Mouse (Mus musculus): Measurements from ENCODE around the gene Fancd2os.

Gene Fancd2os

DNA sequence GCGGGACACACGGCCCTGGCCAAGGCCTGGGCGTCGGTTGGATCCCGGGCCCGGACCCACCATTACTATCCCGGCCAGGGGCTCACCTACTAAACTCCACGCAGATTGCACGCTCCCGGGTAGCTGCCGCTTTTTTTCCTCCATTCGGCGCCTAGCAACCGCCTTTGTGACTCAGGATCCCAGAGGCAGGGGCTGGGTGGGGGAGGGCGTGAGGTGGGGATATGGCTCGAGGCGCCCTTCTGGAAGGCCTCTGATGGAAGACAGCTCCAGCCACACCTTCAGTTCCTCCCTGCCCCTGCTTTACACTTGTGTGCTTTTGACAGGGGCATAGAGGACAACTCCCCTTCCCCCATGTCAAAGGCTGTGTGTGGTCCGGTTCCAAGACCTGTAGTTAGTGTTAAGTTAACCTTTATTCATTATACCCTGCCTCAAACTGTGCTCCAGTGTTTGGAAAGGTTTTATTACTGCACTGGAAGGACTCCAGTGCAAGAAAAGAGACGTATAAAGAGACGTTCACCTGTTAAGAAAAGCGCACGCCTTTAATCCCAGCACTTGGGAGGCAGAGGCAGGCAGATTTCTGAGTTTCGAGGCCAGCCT lies at the start of gene Fancd2os:
TSS of gene Fancd2os (minus strand) at position 173 of the 597 bp plus-strand sequence.
- DNase-seq (ENCODE audit: low spot score in 2 of 2), result no peak

GRCm38 (mm10) chr6:113650197-113650640 lies 49.7 kb upstream of the Fancd2os start:
- DNase-seq (ENCODE audit: low spot score in 2 of 2), result no peak

- DNase-seq (ENCODE audit: low spot score in 2 of 2), result no peak
Measured at GRCm38 (mm10) chr6:113649346-113650196, 49.1 kb upstream of the Fancd2os start.

GRCm38 (mm10) chr6:113644808-113645207 lies 44.3 kb upstream of the Fancd2os start:
- DNase-seq (ENCODE audit: low spot score in 2 of 2), result no peak

DNA sequence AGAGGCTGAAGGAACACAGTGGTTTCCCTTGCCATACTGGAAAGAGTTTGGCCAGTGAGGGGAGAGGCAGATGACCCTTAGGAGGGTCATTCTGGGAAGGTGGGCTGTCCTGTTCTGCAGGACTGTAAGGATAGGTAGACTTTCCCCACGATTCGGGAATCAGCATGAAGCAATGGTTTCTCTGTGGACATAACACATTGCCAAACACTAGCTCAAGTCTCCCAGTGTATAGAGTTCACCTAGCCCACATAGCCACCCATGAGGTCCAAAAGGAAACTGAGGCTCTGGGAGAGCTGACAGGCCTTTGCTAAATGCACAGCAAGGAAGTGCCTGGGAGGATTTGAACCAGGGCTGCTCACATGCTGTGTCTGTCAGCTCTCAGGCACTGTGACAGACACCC lies 43.5 kb upstream of the Fancd2os start:
- DNase-seq (ENCODE audit: low spot score in 2 of 2), result no peak

GRCm38 (mm10) chr6:113643021-113643420 lies 42.5 kb upstream of the Fancd2os start:
- DNase-seq (ENCODE audit: low spot score in 2 of 2), result no peak

DNA sequence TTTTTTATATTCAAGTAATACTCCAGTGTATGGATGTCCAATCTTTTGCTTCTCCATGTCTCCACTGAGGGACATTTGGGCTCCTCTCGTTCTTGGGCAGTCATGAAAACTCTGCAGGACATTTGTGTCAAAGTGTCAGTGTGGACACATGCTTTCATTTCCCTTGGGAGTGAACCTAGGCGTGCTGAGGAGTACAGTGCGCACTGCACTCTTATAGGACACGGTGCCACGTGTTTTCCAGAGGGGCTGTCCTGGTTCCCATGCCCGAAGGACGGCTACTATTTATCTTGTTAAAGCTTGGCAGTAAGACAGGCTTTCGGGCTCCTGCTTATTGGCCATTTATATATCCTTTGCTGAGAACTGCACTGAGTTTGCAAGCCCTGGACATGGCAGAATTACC lies 42.1 kb upstream of the Fancd2os start:
- no peak for DNase-seq (ENCODE audit: low spot score in 2 of 2)

DNA sequence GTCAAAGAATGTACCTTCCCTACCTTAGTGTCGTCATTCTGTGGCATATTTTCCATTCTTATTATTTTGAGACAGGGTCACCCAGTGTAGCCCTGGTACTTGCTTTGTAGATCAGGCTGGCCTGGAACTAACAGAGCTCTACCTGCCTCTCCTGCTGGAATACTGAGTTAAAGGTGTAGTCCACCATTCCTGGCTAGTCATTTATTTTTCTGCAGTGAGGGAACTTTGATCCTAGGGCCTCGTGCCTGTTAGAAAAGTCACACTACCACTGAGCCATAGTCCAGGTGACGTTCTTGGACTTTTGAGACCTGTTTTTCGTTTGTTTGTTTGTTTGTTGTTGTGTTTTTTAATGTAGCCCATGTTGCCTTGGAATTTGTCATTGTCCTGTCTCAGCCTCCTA lies 38.7 kb upstream of the Fancd2os start:
- DNase-seq (ENCODE audit: low spot score in 2 of 2), result no peak

GRCm38 (mm10) chr6:113638302-113639040 lies 38.0 kb upstream of the Fancd2os start, which contains the start of gene Irak2:
Irak2 (plus strand) TSS chr6:113638467.
- peak; percentile 88 to 95 for DNase-seq (ENCODE audit: low spot score in 2 of 2)

DNA sequence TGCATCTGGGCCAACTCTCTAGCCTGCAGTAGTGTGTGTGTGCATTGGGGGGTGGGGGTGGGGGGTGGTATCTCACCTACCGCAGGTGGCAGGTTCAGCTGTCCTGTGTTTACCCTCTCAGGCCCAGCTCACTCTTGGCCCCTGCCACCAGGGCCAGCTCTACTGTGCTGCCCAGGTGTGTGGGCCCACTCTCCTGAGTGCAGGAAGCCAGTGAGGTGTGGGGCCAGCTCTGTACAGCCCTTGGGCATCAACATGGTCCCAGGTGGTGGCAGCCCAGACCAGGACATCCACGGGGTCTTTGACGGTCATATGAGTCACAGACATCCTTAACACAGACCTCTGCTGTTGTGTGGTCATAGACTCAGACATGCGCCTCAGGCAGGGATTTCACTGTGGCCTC lies 32.3 kb upstream of the Fancd2os start:
- no peak for DNase-seq (ENCODE audit: low spot score in 2 of 2)

GRCm38 (mm10) chr6:113630322-113630721 lies 29.8 kb upstream of the Fancd2os start:
- no peak for DNase-seq (ENCODE audit: low spot score in 2 of 2)

DNA sequence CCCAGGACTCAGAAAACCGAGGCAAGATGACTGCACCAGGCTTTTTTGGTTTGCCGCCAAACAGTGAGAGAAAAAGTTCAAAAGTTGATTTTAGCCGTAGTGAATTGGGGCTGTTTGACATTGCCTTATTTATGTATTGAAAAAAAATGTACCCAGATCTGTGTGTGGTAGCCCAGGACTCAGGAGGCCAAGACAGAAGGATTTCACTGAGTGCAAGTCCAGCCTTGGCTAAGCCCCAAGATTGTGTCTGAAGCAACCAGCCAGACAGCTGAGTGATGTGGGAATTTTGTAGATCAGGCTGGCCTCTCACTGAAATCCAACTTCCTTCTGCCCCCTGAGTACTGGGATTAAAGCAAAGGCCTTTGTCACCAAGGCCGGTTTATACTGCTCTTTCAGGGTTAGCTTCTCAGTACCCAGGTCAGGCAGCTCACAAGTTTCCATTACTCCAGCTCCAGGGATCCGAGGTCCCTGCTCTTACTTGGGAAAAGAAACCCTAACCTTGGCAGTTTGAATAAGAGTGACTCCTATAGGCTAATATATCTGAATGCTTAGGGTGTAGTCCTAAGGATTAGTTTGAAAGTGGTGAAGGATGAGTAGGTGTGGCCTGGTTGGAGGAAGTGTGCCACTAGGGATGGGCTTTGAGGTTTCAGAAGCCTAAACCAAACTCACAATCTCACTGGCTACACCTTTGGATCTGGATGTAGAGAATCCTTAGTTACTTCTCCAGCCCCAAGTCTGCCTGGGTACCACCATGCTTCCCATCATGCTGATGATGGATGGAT lies 24.7 kb upstream of the Fancd2os start:
- DNase-seq (ENCODE audit: low spot score in 2 of 2), result no peak

DNA sequence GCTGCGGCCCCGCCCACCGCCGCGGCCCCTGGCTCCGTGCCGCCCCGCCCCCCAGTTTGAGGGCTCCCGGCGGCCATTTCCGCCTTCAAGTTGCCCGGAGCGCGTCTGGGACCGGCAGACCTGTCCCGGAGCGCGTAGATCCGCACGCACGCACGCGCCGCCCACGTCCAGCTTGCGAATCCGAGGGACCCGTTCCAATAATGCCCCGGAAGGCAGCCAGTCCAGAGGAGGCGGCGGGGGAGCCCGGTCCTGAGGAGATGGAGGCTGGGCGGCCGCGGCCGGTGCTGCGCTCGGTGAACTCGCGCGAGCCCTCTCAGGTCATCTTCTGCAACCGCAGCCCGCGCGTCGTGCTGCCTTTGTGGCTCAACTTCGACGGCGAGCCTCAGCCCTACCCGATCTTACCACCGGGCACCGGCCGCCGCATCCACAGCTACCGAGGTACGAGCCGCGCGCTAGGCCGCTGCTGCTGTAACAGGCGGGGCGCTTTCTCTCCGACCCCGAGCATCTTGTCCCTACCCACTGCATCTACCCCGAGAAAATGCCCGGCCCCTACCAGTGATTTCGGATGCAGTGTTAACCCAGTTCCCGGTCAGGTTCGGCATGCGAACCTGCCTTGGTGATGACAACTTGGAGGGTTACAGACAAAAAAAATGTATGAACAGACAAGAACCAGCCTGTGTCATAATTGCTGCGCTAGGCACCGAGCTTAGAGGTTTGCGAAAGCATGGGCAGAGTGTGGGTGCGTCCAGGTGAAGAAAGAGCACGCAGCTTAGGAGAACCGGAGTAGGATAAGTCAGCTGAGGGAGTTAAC lies 23.6 kb upstream of the Fancd2os start, which contains the start of gene Vhl:
TSS of gene Vhl (plus strand) at position 19 of the 811 bp plus-strand sequence.
- DNase-seq (ENCODE audit: low spot score in 2 of 2), result peak; percentile 66 to 85

DNA sequence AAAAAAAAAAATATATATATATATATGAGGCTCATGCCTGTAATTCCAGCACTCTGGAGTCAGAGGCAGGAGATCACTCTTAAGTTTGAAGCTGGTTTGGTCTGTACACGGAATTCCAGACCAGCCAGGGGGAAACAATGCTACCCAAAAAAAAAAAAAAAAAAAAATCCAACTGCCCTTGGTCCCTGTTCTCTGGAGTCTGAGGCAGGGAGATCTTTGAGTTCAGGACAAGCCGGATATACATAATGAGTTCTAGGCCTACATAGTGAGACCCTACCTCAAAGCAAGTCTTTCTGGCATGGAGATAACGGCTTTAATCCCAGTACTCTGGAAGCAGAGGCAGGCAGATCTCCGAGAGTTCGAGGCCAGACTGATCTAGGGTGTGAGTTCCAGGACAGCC lies 22.9 kb upstream of the Fancd2os start:
- no peak for DNase-seq (ENCODE audit: low spot score in 2 of 2)

DNA sequence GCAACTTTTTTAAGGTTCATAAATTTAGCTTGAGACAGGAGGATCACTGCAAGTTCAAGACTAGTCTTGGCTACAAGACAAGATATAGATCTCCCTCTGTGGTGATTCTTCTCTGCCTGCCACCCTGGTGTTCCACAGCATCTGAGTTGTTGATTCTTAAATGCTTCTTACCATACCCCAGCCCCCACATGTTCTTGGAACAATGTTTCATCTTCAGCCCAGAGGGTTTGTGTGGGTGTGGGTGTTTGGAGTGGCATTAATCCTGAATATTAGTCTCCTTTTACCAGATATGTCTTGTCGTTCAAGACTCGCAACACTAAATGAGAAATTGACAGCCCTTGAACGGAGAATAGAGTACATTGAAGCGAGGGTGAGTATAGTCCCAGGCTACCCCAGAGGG lies 15.0 kb upstream of the Fancd2os start:
- DNase-seq (ENCODE audit: low spot score in 2 of 2), result no peak

DNA sequence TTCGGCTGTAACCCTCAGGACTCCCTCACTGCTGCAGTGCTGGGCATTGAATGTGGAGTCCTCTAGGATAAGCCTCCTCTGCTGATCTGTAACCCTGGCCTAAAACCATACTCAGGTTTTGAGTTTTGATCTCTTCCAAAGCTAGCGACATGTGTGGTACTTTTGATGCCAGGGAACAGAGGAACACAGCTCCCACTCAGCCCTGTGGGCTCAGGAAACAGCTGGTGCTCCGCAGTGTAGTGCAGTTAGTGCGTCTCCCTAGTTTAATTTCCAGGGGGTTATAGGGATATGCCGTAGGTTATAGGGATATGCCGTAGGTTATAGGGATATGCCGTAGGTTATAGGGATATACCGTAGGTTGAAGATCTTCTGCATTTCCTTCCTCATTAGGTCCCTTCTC lies 14.5 kb upstream of the Fancd2os start:
- DNase-seq (ENCODE audit: low spot score in 2 of 2), result no peak

DNA sequence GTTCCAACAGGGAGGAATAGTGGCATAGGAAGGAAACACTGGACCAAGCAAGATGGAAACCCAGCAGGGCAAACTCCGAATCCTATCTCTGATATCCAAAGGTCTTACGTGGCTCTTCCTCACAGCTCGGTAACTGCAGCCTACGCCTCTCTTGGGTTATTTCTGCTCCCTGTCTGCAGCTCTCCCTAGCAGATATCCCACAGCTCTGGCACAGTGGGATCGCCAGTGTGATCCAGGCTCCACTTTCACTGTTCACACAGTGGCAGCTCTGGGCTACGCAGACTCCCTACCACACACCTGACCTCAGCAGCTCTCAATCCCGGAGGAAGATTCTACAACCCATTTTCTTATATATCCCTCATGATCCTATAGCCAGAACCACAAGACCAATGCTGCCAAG lies 13.6 kb upstream of the Fancd2os start:
- no peak for DNase-seq (ENCODE audit: low spot score in 2 of 2)

- no peak for DNase-seq (ENCODE audit: low spot score in 2 of 2)
Measured at GRCm38 (mm10) chr6:113612258-113612969, 11.9 kb upstream of the Fancd2os start.

DNA sequence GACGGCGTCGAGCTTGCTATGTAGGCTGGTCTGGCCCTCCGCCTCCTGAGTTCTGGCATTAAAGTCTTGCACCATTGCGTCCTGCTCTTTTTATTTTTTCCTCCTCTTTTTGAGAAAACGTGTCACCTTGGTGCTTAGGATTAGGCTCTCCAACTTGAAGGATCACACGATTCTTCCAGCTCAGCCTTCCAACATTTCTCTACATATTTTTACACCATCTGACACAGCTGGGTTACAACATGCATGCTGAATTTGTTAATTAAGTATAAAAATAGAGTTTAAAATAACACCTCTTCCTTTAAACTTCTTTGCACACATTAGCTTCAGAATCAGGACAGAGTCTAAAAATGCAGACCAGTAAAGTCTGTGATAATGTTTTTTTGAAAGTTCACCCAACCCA lies 8.8 kb upstream of the Fancd2os start:
- DNase-seq (ENCODE audit: low spot score in 2 of 2), result no peak

- DNase-seq (ENCODE audit: low spot score in 2 of 2), result no peak
Measured at GRCm38 (mm10) chr6:113608871-113609270, 8.4 kb upstream of the Fancd2os start.
